Mouse (Mus musculus): ENCODE measurements around the gene Rhox3e. TPM values are rescaled to one million over a fixed set of nuclear protein-coding genes. Genes with fewer than 3 reads are reported as not detected.
"Not testable (repeated sequence)": the region's sequence is repeated elsewhere in the genome, so short reads cannot be mapped to it uniquely, and the experiment has no call there.

Gene Rhox3e
- not detected in 2 replicates for total RNA-seq (2012; rRNA removed)
- total RNA-seq (2014; rRNA removed) = not detected in 2 replicates
- not detected in 2 replicates for polyA plus RNA-seq (2012; ENCODE audit: insufficient read length, low read depth)

GRCm38 (mm10) chrX:37541719-37542118, at the start of gene Rhox3e:
Gene Rhox3e (plus strand): TSS chrX:37542019.
- H3K4me1 ChIP-seq (ENCODE audit: control insufficient read depth in 1 of 2, insufficient read depth in 2 of 2); H3K79me2 ChIP-seq (replicated peaks; ENCODE audit: control insufficient read depth, extremely low read depth, insufficient read depth, poor library complexity, severe bottlenecking); dilution Hi-C loops (cut with MboI; ENCODE audit: extremely low pct_ligation_motif_present, extremely low pct_unique_long_range_greater_than_20kb, low sequenced_read_pairs); in situ Hi-C loops (cut with MboI; ENCODE audit: low pct_ligation_motif_present, low pct_unique_long_range_greater_than_20kb, low sequenced_read_pairs); DNase-seq (ENCODE audit: extremely low read depth); H3K27ac ChIP-seq (ENCODE audit: insufficient read depth, low read depth); H3K9ac ChIP-seq (ENCODE audit: insufficient read depth, low read depth); H3K36me3 ChIP-seq (replicated peaks in 1 of 2; ENCODE audit: control insufficient read depth in 1 of 2, insufficient read depth in 1 of 2, low read length in 1 of 2); H3K27me3 ChIP-seq (replicated peaks); H3K4me2 ChIP-seq (ENCODE audit: insufficient read depth, low read depth, poor library complexity, severe bottlenecking); H3K4me3 ChIP-seq (replicated peaks in 1 of 3; ENCODE audit: low read depth in 2 of 3, low read length in 2 of 3, poor library complexity in 1 of 3); H3K9me3 ChIP-seq (replicated peaks; ENCODE audit: low read length): not testable (repeated sequence)

GRCm38 (mm10) chrX:37514059-37514458, 27.8 kb upstream of the Rhox3e start, which contains the start of gene Rhox4d:
Gene Rhox4d (plus strand): TSS chrX:37514359.
- H3K27me3 ChIP-seq (replicated peaks); H3K79me2 ChIP-seq (replicated peaks; ENCODE audit: control insufficient read depth, extremely low read depth, insufficient read depth, poor library complexity, severe bottlenecking); in situ Hi-C loops (cut with MboI; ENCODE audit: low pct_ligation_motif_present, low pct_unique_long_range_greater_than_20kb, low sequenced_read_pairs); H3K4me2 ChIP-seq (ENCODE audit: insufficient read depth, low read depth, poor library complexity, severe bottlenecking); H3K9ac ChIP-seq (ENCODE audit: insufficient read depth, low read depth); DNase-seq (ENCODE audit: extremely low read depth); H3K36me3 ChIP-seq (replicated peaks in 1 of 2; ENCODE audit: control insufficient read depth in 1 of 2, insufficient read depth in 1 of 2, low read length in 1 of 2); H3K27ac ChIP-seq (ENCODE audit: insufficient read depth, low read depth); H3K9me3 ChIP-seq (replicated peaks; ENCODE audit: low read length); dilution Hi-C loops (cut with MboI; ENCODE audit: extremely low pct_ligation_motif_present, extremely low pct_unique_long_range_greater_than_20kb, low sequenced_read_pairs); H3K4me3 ChIP-seq (replicated peaks in 1 of 3; ENCODE audit: low read depth in 2 of 3, low read length in 2 of 3, poor library complexity in 1 of 3); H3K4me1 ChIP-seq (ENCODE audit: control insufficient read depth in 1 of 2, insufficient read depth in 2 of 2): not testable (repeated sequence)

GRCm38 (mm10) chrX:37530152-37530551, 11.7 kb upstream of the Rhox3e start, which contains the start of gene Rhox2e:
Gene Rhox2e (plus strand): TSS chrX:37530452.
- H3K79me2 ChIP-seq (replicated peaks; ENCODE audit: control insufficient read depth, extremely low read depth, insufficient read depth, poor library complexity, severe bottlenecking); DNase-seq (ENCODE audit: extremely low read depth); H3K4me3 ChIP-seq (replicated peaks in 1 of 3; ENCODE audit: low read depth in 2 of 3, low read length in 2 of 3, poor library complexity in 1 of 3); H3K4me2 ChIP-seq (ENCODE audit: insufficient read depth, low read depth, poor library complexity, severe bottlenecking); H3K27me3 ChIP-seq (replicated peaks); H3K9ac ChIP-seq (ENCODE audit: insufficient read depth, low read depth); H3K9me3 ChIP-seq (replicated peaks; ENCODE audit: low read length); H3K27ac ChIP-seq (ENCODE audit: insufficient read depth, low read depth); H3K36me3 ChIP-seq (replicated peaks in 1 of 2; ENCODE audit: control insufficient read depth in 1 of 2, insufficient read depth in 1 of 2, low read length in 1 of 2); dilution Hi-C loops (cut with MboI; ENCODE audit: extremely low pct_ligation_motif_present, extremely low pct_unique_long_range_greater_than_20kb, low sequenced_read_pairs); H3K4me1 ChIP-seq (ENCODE audit: control insufficient read depth in 1 of 2, insufficient read depth in 2 of 2); in situ Hi-C loops (cut with MboI; ENCODE audit: low pct_ligation_motif_present, low pct_unique_long_range_greater_than_20kb, low sequenced_read_pairs): not testable (repeated sequence)

- H3K4me2 ChIP-seq (ENCODE audit: insufficient read depth, low read depth, poor library complexity, severe bottlenecking); H3K27ac ChIP-seq (ENCODE audit: insufficient read depth, low read depth); H3K4me1 ChIP-seq (ENCODE audit: control insufficient read depth in 1 of 2, insufficient read depth in 2 of 2); H3K4me3 ChIP-seq (replicated peaks in 1 of 3; ENCODE audit: low read depth in 2 of 3, low read length in 2 of 3, poor library complexity in 1 of 3); dilution Hi-C loops (cut with MboI; ENCODE audit: extremely low pct_ligation_motif_present, extremely low pct_unique_long_range_greater_than_20kb, low sequenced_read_pairs); H3K79me2 ChIP-seq (replicated peaks; ENCODE audit: control insufficient read depth, extremely low read depth, insufficient read depth, poor library complexity, severe bottlenecking); H3K9me3 ChIP-seq (replicated peaks; ENCODE audit: low read length); H3K9ac ChIP-seq (ENCODE audit: insufficient read depth, low read depth); H3K36me3 ChIP-seq (replicated peaks in 1 of 2; ENCODE audit: control insufficient read depth in 1 of 2, insufficient read depth in 1 of 2, low read length in 1 of 2); DNase-seq (ENCODE audit: extremely low read depth); H3K27me3 ChIP-seq (replicated peaks); in situ Hi-C loops (cut with MboI; ENCODE audit: low pct_ligation_motif_present, low pct_unique_long_range_greater_than_20kb, low sequenced_read_pairs): not testable (repeated sequence)
These were observed 15.3 kb downstream of the Rhox3e start, which contains the start of gene Rhox4e for GRCm38 (mm10) chrX:37557112-37557511. Gene Rhox4e (plus strand): TSS chrX:37557412.

- H3K4me1 ChIP-seq (ENCODE audit: control insufficient read depth in 1 of 2, insufficient read depth in 2 of 2); H3K36me3 ChIP-seq (replicated peaks in 1 of 2; ENCODE audit: control insufficient read depth in 1 of 2, insufficient read depth in 1 of 2, low read length in 1 of 2); H3K9ac ChIP-seq (ENCODE audit: insufficient read depth, low read depth); in situ Hi-C loops (cut with MboI; ENCODE audit: low pct_ligation_motif_present, low pct_unique_long_range_greater_than_20kb, low sequenced_read_pairs); H3K27ac ChIP-seq (ENCODE audit: insufficient read depth, low read depth); dilution Hi-C loops (cut with MboI; ENCODE audit: extremely low pct_ligation_motif_present, extremely low pct_unique_long_range_greater_than_20kb, low sequenced_read_pairs); H3K27me3 ChIP-seq (replicated peaks); DNase-seq (ENCODE audit: extremely low read depth); H3K79me2 ChIP-seq (replicated peaks; ENCODE audit: control insufficient read depth, extremely low read depth, insufficient read depth, poor library complexity, severe bottlenecking); H3K4me3 ChIP-seq (replicated peaks in 1 of 3; ENCODE audit: low read depth in 2 of 3, low read length in 2 of 3, poor library complexity in 1 of 3); H3K4me2 ChIP-seq (ENCODE audit: insufficient read depth, low read depth, poor library complexity, severe bottlenecking); H3K9me3 ChIP-seq (replicated peaks; ENCODE audit: low read length): not testable (repeated sequence)
These were observed 29.3 kb downstream of the Rhox3e start, which contains the start of gene Rhox2f for GRCm38 (mm10) chrX:37571105-37571504. Gene Rhox2f (plus strand): TSS chrX:37571405.

- H3K27ac ChIP-seq (ENCODE audit: insufficient read depth, low read depth); H3K9ac ChIP-seq (ENCODE audit: insufficient read depth, low read depth); dilution Hi-C loops (cut with MboI; ENCODE audit: extremely low pct_ligation_motif_present, extremely low pct_unique_long_range_greater_than_20kb, low sequenced_read_pairs); H3K4me2 ChIP-seq (ENCODE audit: insufficient read depth, low read depth, poor library complexity, severe bottlenecking); H3K9me3 ChIP-seq (replicated peaks; ENCODE audit: low read length); H3K4me3 ChIP-seq (replicated peaks in 1 of 3; ENCODE audit: low read depth in 2 of 3, low read length in 2 of 3, poor library complexity in 1 of 3); H3K27me3 ChIP-seq (replicated peaks); DNase-seq (ENCODE audit: extremely low read depth); H3K79me2 ChIP-seq (replicated peaks; ENCODE audit: control insufficient read depth, extremely low read depth, insufficient read depth, poor library complexity, severe bottlenecking); H3K36me3 ChIP-seq (replicated peaks in 1 of 2; ENCODE audit: control insufficient read depth in 1 of 2, insufficient read depth in 1 of 2, low read length in 1 of 2); H3K4me1 ChIP-seq (ENCODE audit: control insufficient read depth in 1 of 2, insufficient read depth in 2 of 2); in situ Hi-C loops (cut with MboI; ENCODE audit: low pct_ligation_motif_present, low pct_unique_long_range_greater_than_20kb, low sequenced_read_pairs): not testable (repeated sequence)
These were observed 30.8 kb downstream of the Rhox3e start for GRCm38 (mm10) chrX:37572638-37573037.

Measured in CH12.LX (cell line).